Mouse (Mus musculus) thymus, postnatal 0 days (tissue): ENCODE results near the gene Cyp26a1. TPM values are rescaled to one million over a fixed set of nuclear protein-coding genes. Genes with fewer than 3 reads are reported as not detected.

ENCODE experiments used
- DNase-seq: peaks from one replicate; pipeline ENCODE4 v3.0.0-alpha.2; 2015; ENCODE audit warnings: low spot score
- polyA plus RNA-seq: library from polyadenylated mRNA; unstranded; fragments of >200 nt; fragmentation: Nextera tagmentation; extraction: Ambion mirVana; gene quantifications from 2 replicates; pipeline ENCODE4 v1.2.1, GENCODE M21; 2015

Cyp26a1 gene
- polyA plus RNA-seq = 3.6 and 3.8 TPM in 2 replicates

GRCm38 (mm10) chr19:37697651-37698272, at the start of gene Cyp26a1:
Cyp26a1 (plus strand) TSS chr19:37697798.
- no peak for DNase-seq

- DNase-seq = no peak
Observed at GRCm38 (mm10) chr19:37647994-37648393, 49.6 kb upstream of the Cyp26a1 start.

GRCm38 (mm10) chr19:37650526-37650925, 47.1 kb upstream of the Cyp26a1 start:
- DNase-seq = no peak

- no peak for DNase-seq
Observed at GRCm38 (mm10) chr19:37654012-37654411, 43.6 kb upstream of the Cyp26a1 start.

- DNase-seq = no peak
Observed at GRCm38 (mm10) chr19:37656441-37656840, 41.2 kb upstream of the Cyp26a1 start.

GRCm38 (mm10) chr19:37665256-37665655, 32.3 kb upstream of the Cyp26a1 start:
- DNase-seq = no peak

- no peak for DNase-seq
Observed at GRCm38 (mm10) chr19:37667855-37668594, 29.6 kb upstream of the Cyp26a1 start.

- no peak for DNase-seq
Observed at GRCm38 (mm10) chr19:37668657-37669056, 28.9 kb upstream of the Cyp26a1 start.

GRCm38 (mm10) chr19:37669486-37669885, 28.1 kb upstream of the Cyp26a1 start:
- no peak for DNase-seq

- no peak for DNase-seq
Observed at GRCm38 (mm10) chr19:37673393-37673792, 24.2 kb upstream of the Cyp26a1 start.

GRCm38 (mm10) chr19:37685281-37685680, 12.3 kb upstream of the Cyp26a1 start, which contains the start of gene Cyp26c1:
Cyp26c1 (plus strand) TSS chr19:37685581.
- DNase-seq = no peak

- no peak for DNase-seq
Observed at GRCm38 (mm10) chr19:37686347-37686746, 11.3 kb upstream of the Cyp26a1 start.

- DNase-seq = no peak
Observed at GRCm38 (mm10) chr19:37686941-37687850, 10.4 kb upstream of the Cyp26a1 start.

- DNase-seq = no peak
Observed at GRCm38 (mm10) chr19:37689478-37689877, 8.1 kb upstream of the Cyp26a1 start.

- DNase-seq = no peak
Observed at GRCm38 (mm10) chr19:37690716-37691115, 6.9 kb upstream of the Cyp26a1 start.

- peak; percentile 11 for DNase-seq
Observed at GRCm38 (mm10) chr19:37692879-37693278, 4.7 kb upstream of the Cyp26a1 start.

GRCm38 (mm10) chr19:37695146-37695545, 2.5 kb upstream of the Cyp26a1 start:
- DNase-seq = no peak

GRCm38 (mm10) chr19:37695762-37696602, 1.6 kb upstream of the Cyp26a1 start:
- no peak for DNase-seq

- DNase-seq = no peak
Observed at GRCm38 (mm10) chr19:37696603-37697334, 829 bp upstream of the Cyp26a1 start.

GRCm38 (mm10) chr19:37697335-37697636, 312 bp upstream of the Cyp26a1 start:
- DNase-seq = no peak
